29 mouse cellular contexts compared by ENCODE assay signal in the genomic region with DNA sequence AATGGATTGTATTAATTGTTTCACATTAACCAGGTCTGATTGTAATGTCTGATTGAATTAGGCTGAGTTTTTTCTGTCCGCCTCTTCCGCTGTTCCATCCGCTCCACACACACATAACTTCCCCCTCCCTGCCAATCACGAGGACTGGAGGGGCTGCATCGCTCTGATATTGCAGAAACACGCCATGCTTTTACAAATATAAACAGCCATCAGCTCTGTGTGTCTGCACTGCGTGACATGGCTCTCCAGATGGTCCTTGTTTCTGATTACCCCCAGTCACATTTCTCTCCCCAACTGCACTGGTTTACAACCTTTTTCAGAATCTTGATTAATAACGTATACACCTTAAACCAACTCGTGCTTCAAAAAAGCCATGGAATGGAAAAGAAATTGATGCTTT.
A peak's percentile ranks its signal among the peaks of the same experiment; 100 is the strongest.
DNase-seq lines count a peak whose midpoint lies in the region; ATAC-seq and TF ChIP-seq lines count a peak whose summit lies in the region.
"Had no signal": no experiment of that assay in that cellular context is flagged by ENCODE, and none has a peak within 500 bp of the region (broad histone marks: within the 10 kb centered on the region; RNA-seq: fewer than 3 reads in every experiment).

No protein-coding gene starts in this region.

- no peaks in the 10 kb centered on the region for H3K9me3 ChIP-seq in forebrain, embryonic 14.5 days (replicated peaks; ENCODE audit: control insufficient read depth, low read length)
- no peaks in the 10 kb centered on the region for H3K9me3 ChIP-seq in forebrain, embryonic 10.5 days
- no peaks in the 10 kb centered on the region for H3K9me3 ChIP-seq in midbrain, postnatal 0 days (ENCODE audit: low read length)
- no peaks in the 10 kb centered on the region for H3K9me3 ChIP-seq in midbrain, embryonic 14.5 days (ENCODE audit: control insufficient read depth, low read length)
- no peaks in the 10 kb centered on the region for H3K9me3 ChIP-seq in forebrain, embryonic 16.5 days (ENCODE audit: control insufficient read depth, low read length)
- H3K9me3 ChIP-seq: embryonic facial prominence, embryonic 10.5 days; embryonic facial prominence, embryonic 15.5 days; intestine, embryonic 15.5 days; midbrain, embryonic 13.5 days had no signal

- no peak for TF ChIP-seq CTCF in midbrain, postnatal 0 days (IDR thresholded peaks at IDR 0.05)

- 56% methylated on average over 9 of the region's 9 CpGs for WGBS in forebrain, embryonic 14.5 days
- 88% methylated on average over 9 of the region's 9 CpGs for WGBS in forebrain, embryonic 10.5 days
- WGBS in midbrain, postnatal 0 days: 67% methylated on average over 9 of the region's 9 CpGs
- WGBS in midbrain, embryonic 14.5 days: 63% methylated on average over 9 of the region's 9 CpGs
- WGBS in forebrain, embryonic 16.5 days: 43% methylated on average over 9 of the region's 9 CpGs

- 0 out of 2 replicates have a peak, but pooled peaks cover 5% of the 10 kb centered on the region for H3K36me3 ChIP-seq in forebrain, embryonic 14.5 days (ENCODE audit: control insufficient read depth, insufficient read depth, low read length)
- no peaks in the 10 kb centered on the region for H3K36me3 ChIP-seq in forebrain, embryonic 10.5 days (replicated peaks)
- no peaks in the 10 kb centered on the region for H3K36me3 ChIP-seq in midbrain, postnatal 0 days (ENCODE audit: insufficient read depth, low read length)
- no peaks in the 10 kb centered on the region for H3K36me3 ChIP-seq in midbrain, embryonic 14.5 days (ENCODE audit: control insufficient read depth, insufficient read depth, low read length)
- no peaks in the 10 kb centered on the region for H3K36me3 ChIP-seq in forebrain, embryonic 16.5 days (ENCODE audit: control insufficient read depth, insufficient read depth)
- H3K36me3 ChIP-seq: embryonic facial prominence, embryonic 10.5 days; embryonic facial prominence, embryonic 15.5 days; intestine, embryonic 15.5 days; midbrain, embryonic 13.5 days had no signal

- H3K27ac ChIP-seq in forebrain, embryonic 14.5 days (ENCODE audit: low read depth, low read length): no peak overlapping the region
- H3K27ac ChIP-seq in forebrain, embryonic 10.5 days: no peak overlapping the region
- H3K27ac ChIP-seq in midbrain, postnatal 0 days (ENCODE audit: low read depth, low read length): no peak overlapping the region
- no peak overlapping the region for H3K27ac ChIP-seq in midbrain, embryonic 14.5 days (replicated peaks; ENCODE audit: low read depth, low read length)
- no peak overlapping the region for H3K27ac ChIP-seq in forebrain, embryonic 16.5 days (ENCODE audit: low read length)
- H3K27ac ChIP-seq: embryonic facial prominence, embryonic 10.5 days; embryonic facial prominence, embryonic 15.5 days; gastrocnemius, adult 2 months; hindbrain, postnatal 0 days; intestine, embryonic 15.5 days; liver, embryonic 14.5 days; macrophage; midbrain, embryonic 13.5 days had no signal

- peaks cover 14% of the 10 kb centered on the region for H3K4me1 ChIP-seq in forebrain, embryonic 14.5 days (ENCODE audit: control insufficient read depth, insufficient read depth, low read length)
- H3K4me1 ChIP-seq in forebrain, embryonic 10.5 days: peaks cover 24% of the 10 kb centered on the region; the same call in 1 of the 2 replicates
- H3K4me1 ChIP-seq in midbrain, postnatal 0 days (ENCODE audit: insufficient read depth, low read length): peaks cover 8% of the 10 kb centered on the region; the same call in 1 of the 2 replicates
- peaks cover 24% of the 10 kb centered on the region for H3K4me1 ChIP-seq in midbrain, embryonic 14.5 days (ENCODE audit: control insufficient read depth, insufficient read depth, low read length)
- H3K4me1 ChIP-seq in forebrain, embryonic 16.5 days (replicated peaks; ENCODE audit: control insufficient read depth, insufficient read depth, low read length): peaks cover 32% of the 10 kb centered on the region
- H3K4me1 ChIP-seq: embryonic facial prominence, embryonic 15.5 days; intestine, embryonic 15.5 days had no signal

- H3K4me3 ChIP-seq in forebrain, embryonic 14.5 days (ENCODE audit: low read depth, low read length): no peak overlapping the region
- no peak overlapping the region for H3K4me3 ChIP-seq in forebrain, embryonic 10.5 days
- H3K4me3 ChIP-seq in midbrain, postnatal 0 days (ENCODE audit: low read depth, low read length): no peak overlapping the region
- H3K4me3 ChIP-seq in midbrain, embryonic 14.5 days (replicated peaks; ENCODE audit: low read depth, low read length): no peak overlapping the region
- H3K4me3 ChIP-seq in forebrain, embryonic 16.5 days (replicated peaks; ENCODE audit: low read length): no peak overlapping the region
- H3K4me3 ChIP-seq: embryonic facial prominence, embryonic 10.5 days; embryonic facial prominence, embryonic 15.5 days; gastrocnemius, adult 2 months; intestine, embryonic 15.5 days; midbrain, embryonic 13.5 days had no signal

- 0 out of 2 replicates have a peak, but pooled peaks have one; percentile 69 for ATAC-seq in forebrain, embryonic 14.5 days
- no peak for ATAC-seq in midbrain, postnatal 0 days (ENCODE audit: low FRiP score)
- ATAC-seq in midbrain, embryonic 14.5 days (ENCODE audit: low FRiP score, low TSS enrichment): no peak
- peak; percentile 41; the same call in 1 of the 2 replicates for ATAC-seq in forebrain, embryonic 16.5 days
- ATAC-seq: CD4-positive, CD25-positive, alpha-beta regulatory T cell, adult 4 months; hindbrain, postnatal 0 days; intestine, embryonic 15.5 days; midbrain, embryonic 13.5 days had no signal

- DNase-seq in cerebellum, postnatal 10 days: peak; percentile 55 to 67
- no peak for DNase-seq in cerebellum, adult 8-10 months
- DNase-seq in forebrain, embryonic 14.5 days (ENCODE audit: low spot score): no peak
- DNase-seq in forebrain, embryonic 10.5 days (ENCODE audit: extremely low spot score, low spot score): no peak
- peak; percentile 20 for DNase-seq in midbrain, postnatal 0 days (ENCODE audit: low spot score)
- DNase-seq in midbrain, embryonic 14.5 days: no peak
- DNase-seq: adrenal gland, postnatal 14 days; gastrocnemius, adult 2 months; gastrocnemius, postnatal 36 days; heart, adult 18-20 months; heart, postnatal 4 days; kidney, adult 2 months; kidney, postnatal 36 days; liver; lung, adult 2 months; lung, postnatal 10 days; right cerebral cortex, adult 18-20 months; spleen, adult 18-20 months; thymus, postnatal 14 days had no signal

- H3K9ac ChIP-seq in forebrain, embryonic 14.5 days (ENCODE audit: low read length): no peak overlapping the region
- no peak overlapping the region for H3K9ac ChIP-seq in midbrain, postnatal 0 days (replicated peaks; ENCODE audit: low read length, poor library complexity, severe bottlenecking)
- H3K9ac ChIP-seq in midbrain, embryonic 14.5 days (replicated peaks; ENCODE audit: low read length): no peak overlapping the region
- no peak overlapping the region for H3K9ac ChIP-seq in forebrain, embryonic 16.5 days (replicated peaks; ENCODE audit: low read depth, low read length)
- H3K9ac ChIP-seq: embryonic facial prominence, embryonic 15.5 days; intestine, embryonic 15.5 days; liver, embryonic 14.5 days; midbrain, embryonic 13.5 days had no signal

- H3K4me2 ChIP-seq in forebrain, embryonic 14.5 days (ENCODE audit: low read length): no peak overlapping the region
- no peak overlapping the region for H3K4me2 ChIP-seq in midbrain, postnatal 0 days (ENCODE audit: low read depth, low read length, poor library complexity, severe bottlenecking)
- H3K4me2 ChIP-seq in midbrain, embryonic 14.5 days (ENCODE audit: low read length): no peak overlapping the region
- H3K4me2 ChIP-seq in forebrain, embryonic 16.5 days (ENCODE audit: low read length): no peak overlapping the region
- H3K4me2 ChIP-seq: embryonic facial prominence, embryonic 15.5 days; heart, embryonic 11.5 days; intestine, embryonic 15.5 days; midbrain, embryonic 13.5 days had no signal

- H3K27me3 ChIP-seq in forebrain, embryonic 14.5 days (replicated peaks; ENCODE audit: control insufficient read depth, insufficient read depth, low read length): no peaks in the 10 kb centered on the region
- no peaks in the 10 kb centered on the region for H3K27me3 ChIP-seq in forebrain, embryonic 10.5 days (ENCODE audit: poor library complexity, severe bottlenecking)
- H3K27me3 ChIP-seq in midbrain, postnatal 0 days (ENCODE audit: insufficient read depth, low read length): no peaks in the 10 kb centered on the region
- no peaks in the 10 kb centered on the region for H3K27me3 ChIP-seq in midbrain, embryonic 14.5 days (ENCODE audit: control insufficient read depth, insufficient read depth, low read length)
- no peaks in the 10 kb centered on the region for H3K27me3 ChIP-seq in forebrain, embryonic 16.5 days (replicated peaks; ENCODE audit: control insufficient read depth, insufficient read depth, low read length)
- H3K27me3 ChIP-seq: embryonic facial prominence, embryonic 15.5 days; intestine, embryonic 15.5 days; midbrain, embryonic 13.5 days had no signal

Comparison
In these comparisons a context has a peak if more than half of its experiments do, and no peak if none do; other contexts are left out.
1. DNase-seq: peak in cerebellum, postnatal 10 days (2 of 2) and midbrain, postnatal 0 days (single experiment); none in cerebellum, adult 8-10 months (single experiment), forebrain, embryonic 14.5 days (single experiment), forebrain, embryonic 10.5 days (single experiment) and midbrain, embryonic 14.5 days (single experiment).
2. ATAC-seq: peak in forebrain, embryonic 14.5 days (single experiment) and forebrain, embryonic 16.5 days (single experiment); none in midbrain, postnatal 0 days (single experiment) and midbrain, embryonic 14.5 days (single experiment).